Mouse (Mus musculus): Measurements from ENCODE around the gene Pcdh15. TPM values are rescaled to one million over a fixed set of nuclear protein-coding genes. Genes with fewer than 3 reads are reported as not detected.

Pcdh15 gene
- not detected in 2 replicates for polyA plus RNA-seq (2012; ENCODE audit: insufficient read depth, insufficient read length, missing spikeins)

GRCm38 (mm10) chr10:73098966-73099845 is at the start of gene Pcdh15:
Gene Pcdh15 (plus strand): TSS chr10:73099342.
- Histone ChIP-seq H3K4me3 (ENCODE audit: insufficient read depth, low read length) (no peak within 1 kb of the TSS), H3K27ac (ENCODE audit: insufficient read depth, low read depth, low read length) (no peak within 1 kb of the TSS), H3K4me1 (ENCODE audit: control insufficient read depth, insufficient read depth, low read length) (no peaks in the 10 kb centered on the region)
- no peak for TF ChIP-seq POLR2A (IDR thresholded peaks at IDR 0.05; ENCODE audit: borderline replicate concordance, low read depth, low read length)

DNA sequence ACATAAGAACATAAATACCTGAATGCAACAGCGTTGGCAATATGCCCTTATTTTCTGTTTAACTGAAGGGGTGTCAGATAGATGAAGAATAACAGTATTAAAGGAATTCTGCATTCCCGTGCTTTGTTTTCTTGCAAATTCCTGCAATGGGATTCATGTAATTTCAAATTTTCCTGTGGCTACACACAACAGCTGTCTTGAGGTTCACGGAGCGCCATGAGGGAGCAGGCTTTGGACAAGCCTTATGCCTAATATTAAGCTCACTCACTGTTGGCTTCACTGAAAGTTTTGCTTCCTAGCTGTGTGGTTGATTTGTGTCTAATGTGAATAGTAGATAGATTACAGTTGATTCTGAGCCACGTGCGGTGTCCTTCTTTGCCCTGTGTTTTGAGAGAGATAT is 47.1 kb upstream of the Pcdh15 start:
- Histone ChIP-seq H3K27ac (ENCODE audit: insufficient read depth, low read depth, low read length) (no peak overlapping the region), H3K4me1 (ENCODE audit: control insufficient read depth, insufficient read depth, low read length) (no peaks in the 10 kb centered on the region), H3K4me3 (ENCODE audit: insufficient read depth, low read length) (no peak overlapping the region)
- TF ChIP-seq POLR2A (IDR thresholded peaks at IDR 0.05; ENCODE audit: borderline replicate concordance, low read depth, low read length) (no peak), CTCF (IDR thresholded peaks at IDR 0.05; ENCODE audit: low read depth, low read length) (no peak)

GRCm38 (mm10) chr10:73059726-73060230 is 39.4 kb upstream of the Pcdh15 start:
- TF ChIP-seq POLR2A (IDR thresholded peaks at IDR 0.05; ENCODE audit: borderline replicate concordance, low read depth, low read length) (no peak), CTCF (IDR thresholded peaks at IDR 0.05; ENCODE audit: low read depth, low read length) (no peak)
- Histone ChIP-seq H3K4me1 (ENCODE audit: control insufficient read depth, insufficient read depth, low read length) (no peaks in the 10 kb centered on the region), H3K27ac (ENCODE audit: insufficient read depth, low read depth, low read length) (no peak overlapping the region), H3K4me3 (ENCODE audit: insufficient read depth, low read length) (no peak overlapping the region)

GRCm38 (mm10) chr10:73086703-73087102 is 12.4 kb upstream of the Pcdh15 start:
- no peak overlapping the region for H3K4me3 ChIP-seq (ENCODE audit: insufficient read depth, low read length)
- no peaks in the 10 kb centered on the region for H3K4me1 ChIP-seq (ENCODE audit: control insufficient read depth, insufficient read depth, low read length)
- H3K27ac ChIP-seq (ENCODE audit: insufficient read depth, low read depth, low read length), result no peak overlapping the region
- TF ChIP-seq POLR2A (IDR thresholded peaks at IDR 0.05; ENCODE audit: borderline replicate concordance, low read depth, low read length) (no peak), CTCF (IDR thresholded peaks at IDR 0.05; ENCODE audit: low read depth, low read length) (no peak)

- H3K4me1 ChIP-seq (ENCODE audit: control insufficient read depth, insufficient read depth, low read length), result no peaks in the 10 kb centered on the region
- no peak overlapping the region for H3K4me3 ChIP-seq (ENCODE audit: insufficient read depth, low read length)
- no peak overlapping the region for H3K27ac ChIP-seq (ENCODE audit: insufficient read depth, low read depth, low read length)
- TF ChIP-seq POLR2A (IDR thresholded peaks at IDR 0.05; ENCODE audit: borderline replicate concordance, low read depth, low read length) (no peak), CTCF (IDR thresholded peaks at IDR 0.05; ENCODE audit: low read depth, low read length) (no peak)
These were observed 2.5 kb upstream of the Pcdh15 start for GRCm38 (mm10) chr10:73096531-73097135.

GRCm38 (mm10) chr10:73097176-73097575 is 2.0 kb upstream of the Pcdh15 start:
- no peak overlapping the region for H3K27ac ChIP-seq (ENCODE audit: insufficient read depth, low read depth, low read length)
- H3K4me1 ChIP-seq (ENCODE audit: control insufficient read depth, insufficient read depth, low read length), result no peaks in the 10 kb centered on the region
- H3K4me3 ChIP-seq (ENCODE audit: insufficient read depth, low read length), result no peak overlapping the region
- TF ChIP-seq POLR2A (IDR thresholded peaks at IDR 0.05; ENCODE audit: borderline replicate concordance, low read depth, low read length) (no peak), CTCF (IDR thresholded peaks at IDR 0.05; ENCODE audit: low read depth, low read length) (no peak)

- peak; percentile 94 for TF ChIP-seq CTCF (IDR thresholded peaks at IDR 0.05; ENCODE audit: low read depth, low read length)
- no peak for TF ChIP-seq POLR2A (IDR thresholded peaks at IDR 0.05; ENCODE audit: borderline replicate concordance, low read depth, low read length)
- no peak overlapping the region for H3K4me3 ChIP-seq (ENCODE audit: insufficient read depth, low read length)
- H3K4me1 ChIP-seq (ENCODE audit: control insufficient read depth, insufficient read depth, low read length), result no peaks in the 10 kb centered on the region
- H3K27ac ChIP-seq (ENCODE audit: insufficient read depth, low read depth, low read length), result no peak overlapping the region
These were observed 1.2 kb upstream of the Pcdh15 start for GRCm38 (mm10) chr10:73097979-73098378.

GRCm38 (mm10) chr10:73099846-73100241 is 702 bp downstream of the Pcdh15 start:
- TF ChIP-seq CTCF (IDR thresholded peaks at IDR 0.05; ENCODE audit: low read depth, low read length) (no peak), POLR2A (IDR thresholded peaks at IDR 0.05; ENCODE audit: borderline replicate concordance, low read depth, low read length) (no peak)
- no peak overlapping the region for H3K4me3 ChIP-seq (ENCODE audit: insufficient read depth, low read length)
- no peak overlapping the region for H3K27ac ChIP-seq (ENCODE audit: insufficient read depth, low read depth, low read length)
- H3K4me1 ChIP-seq (ENCODE audit: control insufficient read depth, insufficient read depth, low read length), result no peaks in the 10 kb centered on the region

GRCm38 (mm10) chr10:73103383-73103994 is 4.3 kb downstream of the Pcdh15 start:
- Histone ChIP-seq H3K4me3 (ENCODE audit: insufficient read depth, low read length) (no peak overlapping the region), H3K27ac (ENCODE audit: insufficient read depth, low read depth, low read length) (no peak overlapping the region), H3K4me1 (ENCODE audit: control insufficient read depth, insufficient read depth, low read length) (no peaks in the 10 kb centered on the region)
- peak; percentile 53 for TF ChIP-seq CTCF (IDR thresholded peaks at IDR 0.05; ENCODE audit: low read depth, low read length)
- TF ChIP-seq POLR2A (IDR thresholded peaks at IDR 0.05; ENCODE audit: borderline replicate concordance, low read depth, low read length), result no peak

All from bone marrow macrophage, adult 2 months (primary cell).